Mouse (Mus musculus) ES-E14 (cell line): ENCODE data around the gene Fkrp. TPM values are rescaled to one million over a fixed set of nuclear protein-coding genes. Genes with fewer than 3 reads are reported as not detected.

ENCODE experiments used
- DNase-seq: peaks from one replicate; pipeline ENCODE4 v3.0.0-alpha.2; 2013; ENCODE audit warnings: low read depth, low spot score
- H3K27ac ChIP-seq: 2 replicates; pipeline ENCODE4 v1.5.1; 2012; ENCODE audit warnings: low read depth, mild to moderate bottlenecking, low read length, moderate library complexity, mixed read lengths; ENCODE audit not compliant: poor library complexity, insufficient read depth, severe bottlenecking
- H3K36me3 ChIP-seq: 2 replicates; pipeline ENCODE4 v1.6.1; 2012; ENCODE audit warnings: mild to moderate bottlenecking, low read length, moderate library complexity, mixed read lengths; ENCODE audit not compliant: control insufficient read depth, poor library complexity, insufficient read depth, severe bottlenecking
- H3K4me1 ChIP-seq, 2 experiments: fragments of 150-350 bp in 1 of 2; sonication (generic) in 1 of 2; 2 replicates each; pipeline ENCODE4 v1.6.1; 2012; ENCODE audit warnings: low read length in 2 of 2, mild to moderate bottlenecking in 1 of 2, mixed read lengths in 1 of 2; ENCODE audit not compliant: control insufficient read depth in 2 of 2, insufficient read depth in 2 of 2, poor library complexity in 1 of 2
- H3K4me3 ChIP-seq, 2 experiments: fragments of 150-350 bp in 1 of 2; sonication (generic) in 1 of 2; 2 replicates each; pipeline ENCODE4 v1.5.1; 2012; ENCODE audit warnings: low read length in 2 of 2, low read depth in 1 of 2, mild to moderate bottlenecking in 1 of 2, mixed read lengths in 1 of 2; ENCODE audit not compliant: insufficient read depth in 1 of 2, poor library complexity in 1 of 2, severe bottlenecking in 1 of 2
- H3K9ac ChIP-seq: 2 replicates; pipeline ENCODE4 v1.6.1; 2012; ENCODE audit warnings: low read depth, mild to moderate bottlenecking, low read length, mixed read lengths; ENCODE audit not compliant: poor library complexity, insufficient read depth, severe bottlenecking
- H3K9me3 ChIP-seq: fragments of 150-350 bp; sonication (generic); 2 replicates; pipeline ENCODE4 v1.6.1; 2012; ENCODE audit warnings: low read depth, mild to moderate bottlenecking, low read length; ENCODE audit not compliant: control insufficient read depth, insufficient read depth
- CHD2 ChIP-seq: IDR thresholded peaks from 2 replicates; pipeline ENCODE4 v1.6.1; 2014; ENCODE audit warnings: mild to moderate bottlenecking, low read depth, low read length, inconsistent platforms
- HCFC1 ChIP-seq: IDR thresholded peaks from 2 replicates; pipeline ENCODE4 v1.6.1; 2012; ENCODE audit warnings: low read length, inconsistent platforms, borderline replicate concordance; ENCODE audit not compliant: insufficient read depth
- MAFK ChIP-seq: IDR thresholded peaks from 2 replicates; pipeline ENCODE4 v1.6.1; 2014; ENCODE audit warnings: mild to moderate bottlenecking, low read depth, low read length, inconsistent platforms; ENCODE audit not compliant: insufficient read depth
- ZC3H11A ChIP-seq: IDR thresholded peaks from 2 replicates; pipeline ENCODE4 v1.6.1; 2012; ENCODE audit warnings: low read depth, mild to moderate bottlenecking, inconsistent platforms, low read length, borderline replicate concordance
- ZNF384 ChIP-seq: IDR thresholded peaks from 2 replicates; pipeline ENCODE4 v1.6.1; 2012; ENCODE audit warnings: low read depth, low read length, inconsistent platforms
- in situ Hi-C, 2 experiments: fragments of 600-800 bp; cut with MboI; formaldehyde crosslinking; loops; one replicate each; pipeline ENCODE4 v1.15.1; 2025; ENCODE audit warnings: low sequenced_read_pairs in 2 of 2, inconsistent platforms in 1 of 2; ENCODE audit not compliant: unreplicated experiment in 2 of 2
- total RNA-seq: library from RNA; depleted of rRNA; stranded (reverse); fragments of 300-350 nt; gene quantifications from 2 replicates; pipeline ENCODE4 v1.2.3, GENCODE M21; 2012

Fkrp gene
- total RNA-seq, 1 experiment = 12.8 TPM

DNA sequence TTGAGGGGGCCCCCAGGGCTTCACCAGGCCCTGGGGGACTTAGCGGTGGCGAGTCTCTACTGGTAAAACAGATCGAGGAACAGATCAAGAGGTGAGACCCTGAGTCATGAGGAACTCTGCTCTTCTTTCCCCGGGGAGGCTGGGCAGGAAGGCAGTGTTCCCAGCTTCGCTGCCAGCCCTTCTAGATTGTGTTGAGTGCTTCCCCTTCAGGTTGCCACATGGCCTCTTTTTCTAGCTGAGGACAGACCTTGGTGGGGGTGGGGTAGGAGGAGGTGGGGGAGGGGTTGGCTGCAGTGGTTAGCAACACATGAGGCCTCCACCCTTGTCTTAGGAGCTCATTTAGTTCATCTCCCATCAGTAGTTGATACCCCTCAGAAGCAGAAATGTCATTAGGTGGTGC is 10.0 kb upstream of the Fkrp start:
- no peak for TF ChIP-seq HCFC1
- H3K27ac ChIP-seq = no peak overlapping the region; the same call in 1 of the 2 replicates
- no peaks in the 10 kb centered on the region for H3K9me3 ChIP-seq
- H3K4me3 ChIP-seq = no peak overlapping the region
- DNase-seq = no peak
- no peak overlapping the region; the same call in 1 of the 2 replicates for H3K9ac ChIP-seq
- peaks cover 50% of the 10 kb centered on the region for H3K36me3 ChIP-seq
- peaks cover 0 to 6% of the 10 kb centered on the region in 2 experiments; a peak in 1 of 4 replicates for H3K4me1 ChIP-seq
- in situ Hi-C loops = no loop called here

DNA sequence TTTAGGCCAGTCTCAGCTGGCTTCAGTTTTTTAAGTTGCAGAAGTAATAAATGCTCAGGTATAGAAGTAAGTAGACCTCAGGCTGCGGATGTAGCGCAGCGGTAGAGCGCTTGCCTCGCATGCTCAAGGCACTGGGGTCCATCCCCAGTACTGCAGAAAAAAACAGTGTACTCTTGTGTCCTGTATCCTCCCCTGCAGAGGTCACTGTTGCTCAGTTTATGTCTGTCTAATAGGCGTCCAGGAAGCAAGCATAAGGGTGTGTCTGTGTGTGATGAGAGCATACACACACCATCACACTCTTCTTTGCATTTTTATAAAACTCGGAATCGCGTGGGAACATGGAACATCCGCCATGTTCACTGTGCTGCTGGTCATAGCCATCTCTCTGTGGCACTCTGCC is 9.3 kb upstream of the Fkrp start:
- TF ChIP-seq ZNF384 = 0 out of 2 replicates have a peak, but pooled peaks have one; percentile 16
- no peak for TF ChIP-seq CHD2
- no peak for TF ChIP-seq ZC3H11A
- no peak for TF ChIP-seq HCFC1

DNA sequence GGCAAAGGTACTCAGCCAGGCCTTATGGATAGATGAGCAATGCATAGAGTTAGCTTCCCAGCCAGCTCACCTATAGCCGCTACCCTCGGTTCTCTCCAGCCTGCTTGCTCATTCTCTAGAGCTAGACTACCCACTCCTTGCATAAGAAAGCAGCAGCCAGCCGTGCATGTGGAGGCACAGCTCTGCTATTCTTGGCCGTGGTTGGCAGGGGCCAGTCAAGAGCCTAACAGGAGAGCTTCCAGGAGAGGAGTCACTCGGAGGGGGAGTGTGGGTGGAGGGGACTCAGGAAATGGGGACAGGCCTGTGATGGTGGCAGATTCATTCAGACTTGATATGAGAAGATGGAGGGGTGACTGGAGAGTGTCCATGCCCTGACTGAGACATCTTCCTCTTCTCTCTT is 7.2 kb upstream of the Fkrp start:
- H3K4me3 ChIP-seq = no peak overlapping the region
- peaks cover 28% of the 10 kb centered on the region for H3K36me3 ChIP-seq
- no peak for DNase-seq
- no peak for TF ChIP-seq HCFC1
- no peak for TF ChIP-seq ZC3H11A
- no peak for TF ChIP-seq ZNF384
- TF ChIP-seq MAFK = no peak
- TF ChIP-seq CHD2 = no peak
- peaks cover 0 to 6% of the 10 kb centered on the region in 2 experiments; a peak in 1 of 4 replicates for H3K4me1 ChIP-seq
- in situ Hi-C loops = loop anchor here in 1 of 2 experiments (25.0 kb wide), 1 partner anchor 89 kb away; the partner anchor contains the start of genes Calm3 and Ptgir
- H3K9ac ChIP-seq = no peak overlapping the region
- no peak overlapping the region for H3K27ac ChIP-seq
- H3K9me3 ChIP-seq = no peaks in the 10 kb centered on the region

More for the DNA sequence above, 9.3 kb upstream of the Fkrp start:
- H3K4me1 ChIP-seq = peaks cover 0 to 6% of the 10 kb centered on the region in 2 experiments; a peak in 1 of 4 replicates
- H3K9me3 ChIP-seq = no peaks in the 10 kb centered on the region
- no peak overlapping the region for H3K27ac ChIP-seq
- no peak overlapping the region for H3K9ac ChIP-seq
- peaks cover 43% of the 10 kb centered on the region for H3K36me3 ChIP-seq
- DNase-seq = no peak
- H3K4me3 ChIP-seq = no peak overlapping the region
- in situ Hi-C loops = no loop called here

DNA sequence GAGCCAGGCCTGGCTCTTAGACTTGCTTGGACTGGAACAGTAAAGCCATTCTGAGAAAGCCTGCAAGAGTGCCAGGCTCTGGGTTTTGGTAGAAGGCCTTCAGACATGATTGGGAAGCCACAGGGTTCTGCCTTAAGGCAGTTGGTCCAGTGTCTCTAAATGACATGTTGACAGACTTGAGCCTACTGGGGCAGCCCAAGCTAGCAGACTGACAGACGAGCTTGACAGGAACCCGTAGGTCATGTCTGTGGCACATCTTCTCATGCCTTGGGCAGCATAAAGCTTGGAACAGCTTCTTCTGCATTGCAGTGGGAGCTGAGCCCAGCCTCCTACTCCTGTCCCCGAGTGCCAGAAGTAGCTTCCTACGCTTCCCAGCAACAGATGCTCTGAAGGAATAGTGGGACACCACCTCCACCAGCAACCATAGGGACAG is 5.2 kb upstream of the Fkrp start:
- DNase-seq = no peak
- H3K4me3 ChIP-seq = no peak overlapping the region
- H3K4me1 ChIP-seq = peaks cover 0 to 9% of the 10 kb centered on the region in 2 experiments; a peak in 2 of 4 replicates
- H3K36me3 ChIP-seq = peaks cover 14% of the 10 kb centered on the region
- H3K9ac ChIP-seq = no peak overlapping the region
- no peaks in the 10 kb centered on the region for H3K9me3 ChIP-seq
- in situ Hi-C loops = loop anchor here in 1 of 2 experiments (25.0 kb wide), 1 partner anchor 91 kb away; the partner anchor contains the start of genes Calm3 and Ptgir
- TF ChIP-seq ZNF384 = no peak
- TF ChIP-seq ZC3H11A = no peak
- no peak for TF ChIP-seq HCFC1
- TF ChIP-seq MAFK = no peak
- no peak for TF ChIP-seq CHD2
- H3K27ac ChIP-seq = no peak overlapping the region

DNA sequence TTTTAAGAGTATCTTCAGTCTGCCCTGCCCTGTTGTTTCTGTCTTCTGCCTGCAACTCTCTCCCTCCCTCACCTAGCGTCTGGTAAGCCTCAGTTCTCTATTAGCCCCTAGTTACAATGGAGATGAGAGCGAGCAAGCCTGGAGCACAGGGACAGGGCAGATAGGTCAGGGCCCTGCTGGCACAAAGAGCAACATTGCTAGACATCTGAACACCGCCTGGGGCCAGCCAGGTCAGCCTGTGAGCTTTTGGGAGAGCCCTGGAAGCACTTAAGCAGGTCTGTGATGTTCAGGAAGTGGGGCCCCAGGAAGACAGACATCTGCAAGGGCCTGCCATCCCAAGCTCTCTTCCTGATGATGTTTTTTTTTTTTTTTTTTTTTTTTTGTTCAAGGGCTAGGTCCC is 4.6 kb upstream of the Fkrp start:
- DNase-seq = no peak
- Histone ChIP-seq H3K9ac (no peak overlapping the region), H3K36me3 (peaks cover 10% of the 10 kb centered on the region; the same call in 1 of the 2 replicates), H3K4me3 (no peak overlapping the region), H3K27ac (no peak overlapping the region), H3K4me1 (peaks cover 0 to 5% of the 10 kb centered on the region in 2 experiments; a peak in 2 of 4 replicates), H3K9me3 (no peaks in the 10 kb centered on the region)
- TF ChIP-seq MAFK (no peak), ZNF384 (no peak), CHD2 (no peak), ZC3H11A (no peak), HCFC1 (no peak)
- in situ Hi-C loops = loop anchor here in 1 of 2 experiments (25.0 kb wide), 1 partner anchor 91 kb away; the partner anchor contains the start of genes Calm3 and Ptgir
